In the genomic region with DNA sequence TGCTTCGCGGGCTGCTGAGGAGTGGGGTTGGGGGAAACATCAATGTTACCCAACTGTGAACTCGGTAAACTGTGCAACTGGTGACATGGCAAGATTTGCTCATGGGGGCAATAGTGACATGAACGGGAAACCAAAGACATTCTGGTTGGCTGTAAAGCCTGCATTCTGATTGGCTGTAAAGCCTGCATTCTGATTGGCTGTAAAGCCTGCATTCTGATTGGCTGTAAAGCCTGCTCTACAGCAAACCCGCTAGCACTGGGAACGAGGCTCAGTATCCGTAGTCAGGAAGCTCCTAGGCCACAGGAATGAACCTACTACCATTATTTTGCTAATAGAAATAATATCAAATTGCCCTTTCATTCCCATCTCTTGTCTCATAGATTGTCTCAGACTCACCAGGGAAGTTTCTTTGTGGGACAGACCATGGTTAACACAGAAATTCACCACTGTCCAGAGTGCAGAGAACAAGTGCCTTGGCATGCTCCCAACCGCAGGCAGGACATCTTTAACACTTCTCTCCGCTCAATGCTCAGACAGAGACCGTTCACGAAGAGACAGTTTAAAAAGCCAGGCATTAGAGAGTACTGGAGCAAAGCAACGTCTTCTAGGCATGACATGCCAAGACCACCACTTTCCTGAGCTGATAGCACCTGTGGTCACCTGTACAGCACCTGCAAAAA, we compare ENCODE assay signal across 27 mouse cellular contexts. TPM values are rescaled to one million over a fixed set of nuclear protein-coding genes. Genes with fewer than 3 reads are reported as not detected.
DNase-seq lines count a peak whose midpoint lies in the region; ATAC-seq lines count a peak whose summit lies in the region.
"Had no signal": no experiment of that assay in that cellular context is flagged by ENCODE, and none has a peak within 500 bp of the region (broad histone marks: within the 10 kb centered on the region; RNA-seq: fewer than 3 reads in every experiment).

No protein-coding gene starts in this region.

- no peak overlapping the region for H3K4me3 ChIP-seq in kidney, embryonic 15.5 days (replicated peaks)
- no peak overlapping the region for H3K4me3 ChIP-seq in kidney, embryonic 14.5 days (ENCODE audit: low read length)
- H3K4me3 ChIP-seq: embryonic facial prominence, embryonic 13.5 days; embryonic facial prominence, embryonic 15.5 days; erythroblast, embryonic 14.5 days; forebrain, embryonic 10.5 days; forebrain, embryonic 12.5 days had no signal

- H3K36me3 ChIP-seq in kidney, embryonic 15.5 days, result no peaks in the 10 kb centered on the region
- no peaks in the 10 kb centered on the region for H3K36me3 ChIP-seq in kidney, embryonic 14.5 days (ENCODE audit: control insufficient read depth, insufficient read depth, low read length)
- H3K36me3 ChIP-seq: embryonic facial prominence, embryonic 13.5 days; embryonic facial prominence, embryonic 15.5 days; forebrain, embryonic 10.5 days; forebrain, embryonic 12.5 days; G1E had no signal

- DNase-seq in kidney, postnatal 10 days, result peak; percentile 14
- peak; percentile 56 to 59 for DNase-seq in kidney, postnatal 25 days
- DNase-seq in ES-CJ7 (ENCODE audit: low read depth, low spot score) (peak; percentile 45), R1 (ENCODE audit: low read depth, low spot score) (peak; percentile 72)
- DNase-seq in layer of hippocampus, adult 9-11 months, result no peak
- DNase-seq: adrenal gland, adult 2 months; adrenal gland, postnatal 10 days; adrenal gland, postnatal 25 days; cerebellum, adult 11 months; cerebellum, adult 18-20 months; cerebellum, adult 8-10 months; cerebellum, adult 9-11 months; cerebellum, postnatal 14 days; cerebellum, postnatal 36 days; embryo, embryonic 11 days had no signal

- no peak for ATAC-seq in kidney, embryonic 15.5 days (replicated peaks; ENCODE audit: low FRiP score)
- ATAC-seq in kidney, embryonic 14.5 days (ENCODE audit: low FRiP score, low TSS enrichment), result no peak
- no peak for ATAC-seq in frontal cortex, adult (ENCODE audit: low TSS enrichment)
- ATAC-seq: forebrain, embryonic 14.5 days; forebrain, embryonic 16.5 days; Patski had no signal

- H3K4me2 ChIP-seq in kidney, embryonic 15.5 days, result no peak overlapping the region
- H3K4me2 ChIP-seq in kidney, embryonic 14.5 days (replicated peaks; ENCODE audit: low read depth, low read length), result no peak overlapping the region
- H3K4me2 ChIP-seq: embryonic facial prominence, embryonic 13.5 days; embryonic facial prominence, embryonic 15.5 days; forebrain, embryonic 12.5 days had no signal

- H3K9me3 ChIP-seq in kidney, embryonic 15.5 days (replicated peaks), result no peaks in the 10 kb centered on the region
- H3K9me3 ChIP-seq in kidney, embryonic 14.5 days (ENCODE audit: control insufficient read depth, low read length), result no peaks in the 10 kb centered on the region
- H3K9me3 ChIP-seq: embryonic facial prominence, embryonic 13.5 days; embryonic facial prominence, embryonic 15.5 days; forebrain, embryonic 10.5 days; forebrain, embryonic 12.5 days had no signal

- H3K9ac ChIP-seq in kidney, embryonic 15.5 days, result no peak overlapping the region
- no peak overlapping the region for H3K9ac ChIP-seq in kidney, embryonic 14.5 days (ENCODE audit: low read depth, low read length)
- H3K9ac ChIP-seq: embryonic facial prominence, embryonic 13.5 days; embryonic facial prominence, embryonic 15.5 days; forebrain, embryonic 12.5 days had no signal

- peaks cover 9% of the 10 kb centered on the region for H3K4me1 ChIP-seq in kidney, embryonic 15.5 days
- 0 out of 2 replicates have a peak, but pooled peaks cover 6% of the 10 kb centered on the region for H3K4me1 ChIP-seq in kidney, embryonic 14.5 days (ENCODE audit: control insufficient read depth, insufficient read depth, low read length)
- H3K4me1 ChIP-seq: embryonic facial prominence, embryonic 13.5 days had no signal

- H3K27ac ChIP-seq in kidney, embryonic 15.5 days, result no peak overlapping the region
- no peak overlapping the region for H3K27ac ChIP-seq in kidney, embryonic 14.5 days (ENCODE audit: low read depth, low read length)
- H3K27ac ChIP-seq: embryonic facial prominence, embryonic 13.5 days; embryonic facial prominence, embryonic 15.5 days; forebrain, embryonic 10.5 days; forebrain, embryonic 12.5 days had no signal

- H3K27me3 ChIP-seq in kidney, embryonic 15.5 days, result no peaks in the 10 kb centered on the region
- no peaks in the 10 kb centered on the region for H3K27me3 ChIP-seq in kidney, embryonic 14.5 days (ENCODE audit: control insufficient read depth, insufficient read depth, low read length)
- H3K27me3 ChIP-seq: embryonic facial prominence, embryonic 13.5 days; embryonic facial prominence, embryonic 15.5 days; forebrain, embryonic 12.5 days; Patski had no signal

- WGBS in kidney, embryonic 15.5 days, result 81% methylated on average over 12 of the region's 12 CpGs
- 83% methylated on average over 12 of the region's 12 CpGs for WGBS in kidney, embryonic 14.5 days

RNA-seq across cellular contexts. Expression of a gene that starts 5.0 kb away (rescaled TPM):
- polyA plus RNA-seq in kidney, embryonic 15.5 days (2015; fragmentation: Nextera tagmentation; extraction: Ambion mirVana), result 24.0 and 25.2 TPM in 2 replicates
- 21.4 and 36.5 TPM in 2 replicates for polyA plus RNA-seq in kidney, embryonic 14.5 days (2014; fragmentation: Nextera tagmentation; extraction: Ambion mirVana)
- polyA plus RNA-seq: erythroblast, embryonic 14.5 days; G1E had no signal
